Mouse (Mus musculus) cerebellum, adult 11 months (tissue): Measurements from ENCODE around the gene Apoc4.
"Not testable (repeated sequence)": the region's sequence is repeated elsewhere in the genome, so short reads cannot be mapped to it uniquely, and the experiment has no call there.

Source experiments
- DNase-seq: peaks from one replicate; pipeline ENCODE4 v3.0.0; 2022

Apoc4 gene

GRCm38 (mm10) chr7:19698907-19699826, 17.9 kb upstream of the Apoc4 start, which contains the start of gene Apoe:
Apoe (minus strand) TSS chr7:19699188.
- DNase-seq, result no peak

GRCm38 (mm10) chr7:19697949-19698906, 16.9 kb upstream of the Apoc4 start:
- no peak for DNase-seq

- no peak for DNase-seq
These were observed 15.1 kb upstream of the Apoc4 start for GRCm38 (mm10) chr7:19696336-19696873.

GRCm38 (mm10) chr7:19695881-19696280, 14.6 kb upstream of the Apoc4 start:
- no peak for DNase-seq

GRCm38 (mm10) chr7:19695213-19695594, 13.9 kb upstream of the Apoc4 start:
- no peak for DNase-seq

GRCm38 (mm10) chr7:19694336-19695212, 13.3 kb upstream of the Apoc4 start:
- no peak for DNase-seq

GRCm38 (mm10) chr7:19693421-19693820, 12.1 kb upstream of the Apoc4 start:
- DNase-seq, result no peak

GRCm38 (mm10) chr7:19691873-19692865, 10.9 kb upstream of the Apoc4 start, which contains the start of gene Apoc1:
Apoc1 (minus strand) TSS chr7:19692660.
- DNase-seq, result no peak

GRCm38 (mm10) chr7:19691434-19691833, 10.2 kb upstream of the Apoc4 start:
- DNase-seq, result no peak

- DNase-seq, result no peak
These were observed 9.6 kb upstream of the Apoc4 start for GRCm38 (mm10) chr7:19690845-19691244.

- no peak for DNase-seq
These were observed 7.3 kb upstream of the Apoc4 start for GRCm38 (mm10) chr7:19688611-19689010.

- DNase-seq, result no peak
These were observed 6.8 kb upstream of the Apoc4 start for GRCm38 (mm10) chr7:19688101-19688500.

- DNase-seq, result not testable (repeated sequence)
These were observed 5.8 kb upstream of the Apoc4 start for GRCm38 (mm10) chr7:19686927-19687583.

- no peak for DNase-seq
These were observed 5.2 kb upstream of the Apoc4 start for GRCm38 (mm10) chr7:19686521-19686920.

- DNase-seq, result no peak
These were observed 4.1 kb upstream of the Apoc4 start for GRCm38 (mm10) chr7:19685374-19685773.

- no peak for DNase-seq
These were observed 2.5 kb upstream of the Apoc4 start for GRCm38 (mm10) chr7:19683771-19684201.

GRCm38 (mm10) chr7:19682979-19683378, 1.7 kb upstream of the Apoc4 start:
- DNase-seq, result no peak

- no peak for DNase-seq
These were observed 577 bp downstream of the Apoc4 start for GRCm38 (mm10) chr7:19680702-19681101.

GRCm38 (mm10) chr7:19678901-19679300, 2.4 kb downstream of the Apoc4 start:
- DNase-seq, result no peak

GRCm38 (mm10) chr7:19677872-19678271, 3.4 kb downstream of the Apoc4 start, which contains the start of gene Apoc2:
Apoc2 (minus strand) TSS chr7:19677941.
- DNase-seq, result no peak
